Mouse (Mus musculus): ENCODE data around the gene Rbm6.

Gene Rbm6

DNA sequence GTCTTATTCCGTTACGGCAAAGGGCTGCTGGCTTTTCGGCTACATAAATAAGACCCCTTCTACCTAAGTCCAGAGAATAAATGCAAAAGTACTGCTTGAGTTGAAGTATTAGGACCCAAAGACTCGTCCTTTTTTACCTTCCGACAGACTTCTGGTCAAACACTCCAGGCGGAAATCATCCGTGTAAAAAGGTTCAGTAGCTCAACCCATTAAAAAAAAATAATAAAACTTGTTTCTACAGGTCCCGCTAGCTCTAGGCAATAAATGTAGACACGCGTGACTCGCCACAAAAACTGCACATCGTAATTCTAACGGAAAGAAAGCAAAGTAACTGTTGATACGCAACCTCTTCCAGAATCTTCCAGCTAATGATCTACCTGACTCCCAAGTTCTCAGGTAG is at the start of gene Rbm6:
TSS of gene Rbm6 (minus strand) at position 101 of the 400 bp plus-strand sequence.
- no peak for DNase-seq (ENCODE audit: extremely low read depth, low read depth, low spot score)

- no peak for DNase-seq (ENCODE audit: extremely low read depth, low read depth, low spot score)
Observed at GRCm38 (mm10) chr9:107919441-107919840, 46.4 kb upstream of the Rbm6 start.

DNA sequence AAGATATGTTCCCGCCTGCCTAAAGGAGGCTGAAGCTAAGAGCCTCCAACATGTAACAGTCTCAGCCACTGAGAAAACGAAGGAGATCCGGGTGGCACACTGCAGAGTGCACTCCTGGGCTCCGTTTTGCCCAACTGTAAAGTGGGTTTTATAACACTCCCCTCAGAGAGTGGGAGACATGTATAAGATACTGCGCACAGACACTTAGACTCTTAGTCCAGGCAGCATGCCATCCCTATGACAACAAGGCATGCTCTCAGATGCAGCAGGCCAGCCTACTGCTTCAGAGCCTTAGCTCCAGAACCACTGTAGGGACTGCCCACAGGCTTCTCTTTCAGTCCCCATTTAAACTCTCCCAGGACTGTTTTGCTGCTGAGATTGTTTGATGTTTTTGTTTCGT is 45.8 kb upstream of the Rbm6 start:
- DNase-seq (ENCODE audit: extremely low read depth, low read depth, low spot score): no peak

GRCm38 (mm10) chr9:107917895-107918608 is 45.0 kb upstream of the Rbm6 start:
- DNase-seq (ENCODE audit: extremely low read depth, low read depth, low spot score): no peak

DNA sequence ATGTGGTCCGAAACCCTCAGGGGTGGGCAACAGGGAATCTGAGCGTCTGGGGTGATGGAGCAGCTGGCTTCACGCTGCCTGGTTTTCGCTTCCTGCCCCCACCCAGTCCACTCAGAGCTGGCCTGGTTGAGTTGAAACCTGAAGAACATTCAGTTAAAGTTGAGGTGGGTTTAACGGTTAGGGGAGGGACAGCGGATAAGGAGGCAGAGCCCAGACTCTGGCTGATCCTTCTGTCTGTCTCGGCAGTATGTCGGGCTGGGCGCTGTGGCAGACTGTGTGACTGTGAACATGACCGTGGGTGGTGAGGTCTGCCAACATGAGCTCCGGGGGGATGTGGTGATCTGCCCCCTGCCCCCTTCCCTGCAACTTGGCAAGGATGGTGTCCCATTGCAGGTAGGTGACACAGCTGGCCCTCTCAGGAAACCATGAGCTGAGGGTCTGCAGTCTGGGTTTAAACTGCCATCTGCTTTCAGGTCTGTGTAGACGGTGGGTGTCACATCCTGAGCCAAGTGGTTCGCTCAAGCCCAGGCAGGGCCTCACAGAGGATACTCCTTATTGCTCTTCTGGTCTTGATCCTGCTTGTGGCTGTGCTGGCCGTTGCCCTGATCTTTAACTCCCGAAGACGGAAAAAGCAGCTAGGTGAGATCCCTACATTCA is 41.9 kb upstream of the Rbm6 start:
- DNase-seq (ENCODE audit: extremely low read depth, low read depth, low spot score): no peak

GRCm38 (mm10) chr9:107910025-107910769 is 37.2 kb upstream of the Rbm6 start:
- no peak for DNase-seq (ENCODE audit: extremely low read depth, low read depth, low spot score)

GRCm38 (mm10) chr9:107908410-107909158 is 35.5 kb upstream of the Rbm6 start:
- DNase-seq (ENCODE audit: extremely low read depth, low read depth, low spot score): no peak

- DNase-seq (ENCODE audit: extremely low read depth, low read depth, low spot score): no peak
Observed at GRCm38 (mm10) chr9:107907801-107908120, 34.7 kb upstream of the Rbm6 start.

DNA sequence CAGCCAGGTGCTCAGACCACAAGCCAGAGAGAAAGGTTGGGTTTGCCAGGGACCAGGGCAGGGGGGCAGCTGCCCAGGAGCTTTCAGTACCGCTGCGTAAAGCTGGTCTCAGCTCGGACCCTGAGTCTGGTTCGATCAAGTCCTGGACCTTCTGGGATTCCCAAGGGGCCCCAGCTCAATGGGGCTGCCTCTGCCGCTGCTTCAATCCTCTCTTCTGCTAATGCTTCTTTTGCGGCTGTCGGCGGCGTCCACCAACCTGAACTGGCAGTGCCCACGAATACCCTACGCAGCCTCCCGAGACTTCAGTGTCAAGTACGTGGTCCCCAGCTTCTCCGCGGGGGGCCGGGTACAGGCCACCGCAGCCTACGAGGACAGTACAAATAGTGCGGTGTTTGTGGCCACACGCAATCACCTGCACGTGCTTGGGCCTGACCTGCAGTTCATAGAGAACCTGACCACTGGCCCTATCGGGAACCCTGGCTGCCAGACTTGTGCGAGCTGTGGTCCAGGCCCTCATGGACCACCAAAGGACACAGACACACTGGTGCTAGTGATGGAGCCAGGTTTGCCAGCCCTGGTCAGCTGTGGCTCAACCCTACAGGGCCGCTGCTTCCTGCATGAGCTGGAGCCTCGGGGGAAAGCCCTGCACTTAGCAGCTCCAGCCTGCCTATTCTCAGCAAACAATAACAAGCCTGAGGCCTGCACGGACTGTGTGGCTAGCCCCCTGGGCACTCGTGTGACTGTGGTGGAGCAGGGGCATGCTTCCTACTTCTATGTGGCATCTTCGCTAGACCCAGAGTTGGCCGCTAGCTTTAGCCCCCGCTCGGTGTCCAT is 34.1 kb upstream of the Rbm6 start:
- no peak for DNase-seq (ENCODE audit: extremely low read depth, low read depth, low spot score)

DNA sequence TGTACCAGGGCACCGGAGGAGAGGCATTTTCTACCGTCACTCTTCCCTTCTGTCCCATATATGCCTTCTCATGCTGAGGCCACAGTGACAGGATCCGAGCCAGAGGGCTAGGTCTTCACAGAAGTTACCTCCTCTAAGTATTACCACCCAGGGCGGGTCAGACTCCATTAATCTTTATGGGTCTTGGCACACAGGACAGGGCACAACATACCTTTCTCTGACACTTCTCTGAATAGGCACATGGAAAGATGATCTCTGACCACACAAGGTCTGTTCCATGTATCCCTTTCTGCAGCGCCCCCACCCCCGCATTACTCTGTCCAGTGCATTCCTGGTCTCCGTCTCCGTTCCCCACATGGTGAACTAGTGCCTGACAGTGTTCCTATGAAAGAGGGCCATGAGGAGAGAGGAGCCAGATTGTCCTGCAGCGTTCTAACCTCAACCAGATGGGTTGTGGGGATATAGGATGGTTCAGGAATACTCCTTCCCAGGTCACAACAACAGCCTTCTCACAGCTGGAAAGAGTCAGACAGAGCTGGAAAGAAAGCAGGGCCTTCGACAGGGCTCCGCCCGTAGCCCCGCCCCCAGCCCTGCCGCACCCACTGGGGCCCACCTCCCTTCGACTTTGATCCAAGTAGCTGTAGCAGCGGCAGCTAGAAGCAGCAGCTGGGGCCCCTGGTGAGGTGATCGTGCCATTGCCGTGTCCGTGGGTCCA is 33.4 kb upstream of the Rbm6 start, which contains the start of gene Mst1r:
TSS of gene Mst1r (plus strand) at position 622 of the 715 bp plus-strand sequence.
- no peak for DNase-seq (ENCODE audit: extremely low read depth, low read depth, low spot score)

- DNase-seq (ENCODE audit: extremely low read depth, low read depth, low spot score): no peak
Observed at GRCm38 (mm10) chr9:107904726-107905125, 31.7 kb upstream of the Rbm6 start.

DNA sequence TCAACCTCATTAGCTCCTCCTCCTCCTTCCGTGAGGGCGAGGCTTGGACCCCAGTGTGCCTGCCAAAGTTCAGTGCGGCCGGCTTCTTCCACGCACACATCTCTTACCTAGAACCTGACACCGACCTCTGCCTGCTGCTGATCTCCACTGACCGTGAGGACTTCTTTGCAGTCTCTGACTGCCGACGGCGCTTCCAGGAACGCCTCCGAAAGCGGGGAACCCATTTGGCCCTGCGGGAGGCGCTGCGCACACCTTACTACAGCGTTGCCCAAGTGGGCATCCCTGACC is 28.5 kb upstream of the Rbm6 start:
- no peak for DNase-seq (ENCODE audit: extremely low read depth, low read depth, low spot score)

DNA sequence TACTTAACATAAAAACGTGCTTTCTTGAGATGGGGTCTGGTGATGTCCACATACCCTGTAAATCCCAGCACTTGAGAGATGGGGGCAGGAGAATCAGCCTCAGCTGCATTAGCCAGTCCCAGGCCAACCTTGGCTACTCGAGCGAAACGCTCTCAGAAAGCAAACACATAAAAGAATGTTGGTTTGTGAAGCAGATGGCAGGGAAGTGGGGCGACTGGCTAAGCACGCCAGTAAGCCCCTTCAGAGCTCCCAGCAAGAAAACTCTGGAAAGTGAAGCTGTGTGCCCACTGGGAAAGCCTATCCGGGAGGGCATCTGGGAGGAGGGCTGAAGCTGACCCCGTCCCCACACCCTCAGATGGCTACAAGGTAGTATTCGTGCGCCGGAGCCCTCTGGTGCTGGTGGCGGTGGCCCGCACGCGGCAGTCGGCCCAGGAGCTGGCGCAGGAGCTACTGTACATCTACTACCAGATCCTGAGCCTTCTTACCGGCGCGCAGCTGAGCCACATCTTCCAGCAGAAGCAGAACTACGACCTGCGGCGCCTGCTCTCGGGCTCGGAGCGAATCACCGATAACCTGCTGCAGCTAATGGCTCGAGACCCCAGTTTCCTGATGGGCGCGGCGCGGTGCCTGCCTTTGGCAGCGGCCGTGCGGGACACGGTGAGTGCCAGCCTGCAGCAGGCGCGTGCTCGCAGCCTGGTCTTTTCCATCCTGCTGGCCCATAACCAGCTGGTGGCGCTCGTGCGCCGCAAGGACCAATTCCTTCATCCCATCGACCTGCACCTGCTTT is 28.0 kb upstream of the Rbm6 start:
- no peak for DNase-seq (ENCODE audit: extremely low read depth, low read depth, low spot score)

DNA sequence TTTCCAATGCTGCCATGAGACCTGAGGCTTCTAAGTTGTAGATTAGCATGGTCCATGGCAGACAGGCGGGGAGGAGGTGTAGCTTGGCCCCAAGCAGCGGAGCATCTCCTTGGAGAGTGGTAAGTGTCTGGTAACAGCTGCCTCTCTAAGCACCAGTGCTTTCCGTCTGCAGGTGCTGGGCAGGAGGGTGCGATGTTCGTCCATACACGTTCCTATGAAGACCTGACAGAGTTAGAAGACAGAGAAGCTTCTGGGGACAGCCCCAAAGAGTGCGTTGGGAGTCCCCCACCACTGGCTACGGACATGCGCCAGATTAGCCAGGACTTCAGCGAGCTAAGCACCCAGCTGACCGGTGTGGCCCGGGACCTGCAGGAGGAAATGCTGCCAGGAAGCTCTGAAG is 26.8 kb upstream of the Rbm6 start:
- DNase-seq (ENCODE audit: extremely low read depth, low read depth, low spot score): no peak

DNA sequence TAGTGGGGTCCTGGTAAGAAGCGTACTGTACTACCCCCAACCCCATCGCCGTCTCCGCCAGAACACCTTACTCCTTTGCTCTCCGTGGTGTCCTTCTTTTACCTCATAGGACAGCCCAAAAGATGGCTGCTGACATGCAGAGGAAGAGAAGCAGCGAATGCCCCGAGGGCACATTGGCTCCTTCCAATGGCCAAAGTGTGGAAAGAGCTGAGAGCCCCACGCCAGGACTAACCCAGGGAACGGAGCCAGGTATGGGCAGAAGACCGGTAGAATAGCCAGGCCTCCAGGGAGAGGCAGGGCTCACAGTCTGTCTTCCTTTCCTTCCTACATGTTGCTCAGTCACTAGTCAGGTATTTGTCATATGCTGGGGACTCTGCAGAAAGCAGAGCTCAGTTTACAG is 25.5 kb upstream of the Rbm6 start:
- DNase-seq (ENCODE audit: extremely low read depth, low read depth, low spot score): peak; percentile 64

- no peak for DNase-seq (ENCODE audit: extremely low read depth, low read depth, low spot score)
Observed at GRCm38 (mm10) chr9:107891023-107891422, 18.0 kb upstream of the Rbm6 start.

GRCm38 (mm10) chr9:107890260-107890659 is 17.2 kb upstream of the Rbm6 start:
- DNase-seq (ENCODE audit: extremely low read depth, low read depth, low spot score): no peak

DNA sequence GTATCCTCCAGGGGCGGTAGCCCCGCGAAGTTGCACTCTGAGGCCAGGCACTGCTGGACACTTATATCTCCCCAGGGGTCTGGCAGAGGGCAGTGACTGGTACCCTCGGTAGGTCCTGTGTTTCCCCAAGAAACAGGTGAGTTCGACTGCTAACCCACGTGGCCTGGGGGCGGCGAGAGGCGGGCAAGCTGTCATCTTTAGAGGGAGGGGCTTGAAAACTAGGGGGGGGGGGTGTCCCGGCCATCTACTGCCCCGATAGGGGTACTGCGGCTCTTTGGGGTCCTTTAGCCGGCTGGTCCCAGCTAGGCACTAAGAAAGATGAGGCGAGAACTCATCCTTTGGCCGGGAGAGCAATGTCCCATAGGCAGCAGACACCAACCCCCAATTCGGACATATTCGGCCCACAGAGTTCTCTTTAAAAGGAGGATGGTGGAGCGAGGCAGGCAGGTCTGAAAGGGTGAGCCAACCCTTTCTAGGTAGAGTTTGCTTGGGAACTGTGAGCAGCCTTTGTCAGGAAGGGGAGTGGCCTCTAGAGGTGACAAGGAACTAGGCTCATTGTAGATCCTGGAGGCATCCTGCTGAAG is 15.3 kb upstream of the Rbm6 start:
- no peak for DNase-seq (ENCODE audit: extremely low read depth, low read depth, low spot score)

DNA sequence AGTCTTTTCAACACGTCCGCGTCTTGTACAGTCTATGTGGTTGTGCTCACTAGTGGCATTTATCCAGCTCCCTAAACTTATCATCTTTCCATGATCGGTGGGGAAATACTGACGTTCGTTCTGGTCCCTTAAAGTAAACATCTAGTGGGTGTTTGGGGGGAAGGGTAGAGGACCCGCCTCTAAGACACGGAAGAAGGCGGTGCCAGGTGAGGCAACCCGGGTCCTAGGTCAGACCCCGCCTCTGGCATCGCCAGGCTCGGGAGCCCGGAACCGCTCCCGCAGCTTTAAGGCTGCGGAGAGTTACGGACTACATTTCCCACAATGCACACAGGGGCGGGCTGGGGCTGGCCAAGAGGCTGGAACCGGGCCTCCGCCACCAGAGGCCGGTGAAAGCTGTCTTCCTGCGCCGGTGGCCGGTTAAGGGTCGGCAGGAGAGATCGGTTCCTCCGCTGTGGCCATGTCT is 14.8 kb upstream of the Rbm6 start, which contains the start of gene Mon1a:
TSS of gene Mon1a (plus strand) at position 348 of the 463 bp plus-strand sequence.
- no peak for DNase-seq (ENCODE audit: extremely low read depth, low read depth, low spot score)
